Mouse (Mus musculus) embryonic facial prominence, embryonic 15.5 days (tissue): Measurements from ENCODE around the gene Eml3. TPM values are rescaled to one million over a fixed set of nuclear protein-coding genes. Genes with fewer than 3 reads are reported as not detected.
"Not testable (repeated sequence)": the region's sequence is repeated elsewhere in the genome, so short reads cannot be mapped to it uniquely, and the experiment has no call there.

Source experiments
- ATAC-seq: fragments of 200-750 bp; cut with Nextera tagmentation; 2 replicates; pipeline ENCODE4 v1.8.0; 2017; ENCODE audit warnings: low read depth, moderate TSS enrichment; ENCODE audit not compliant: insufficient number of reproducible peaks, low FRiP score, low TSS enrichment
- H3K27ac ChIP-seq: fragments of 300-500 bp; sonication (generic); replicated peaks from 2 replicates; pipeline ENCODE4 v1.5.1; 2015; ENCODE audit warnings: mild to moderate bottlenecking, inconsistent platforms
- H3K27me3 ChIP-seq: fragments of 300-500 bp; sonication (generic); 2 replicates; pipeline ENCODE4 v1.6.1; 2015; ENCODE audit warnings: inconsistent platforms
- H3K36me3 ChIP-seq: fragments of 300-500 bp; sonication (generic); 2 replicates; pipeline ENCODE4 v1.6.1; 2015; ENCODE audit warnings: mild to moderate bottlenecking, inconsistent platforms
- H3K4me1 ChIP-seq: fragments of 300-500 bp; sonication (generic); 2 replicates; pipeline ENCODE4 v1.6.1; 2015; ENCODE audit warnings: inconsistent platforms
- H3K4me2 ChIP-seq: fragments of 300-500 bp; sonication (generic); replicated peaks from 2 replicates; pipeline ENCODE4 v1.6.1; 2015; ENCODE audit warnings: mild to moderate bottlenecking, inconsistent platforms
- H3K4me3 ChIP-seq: fragments of 300-500 bp; sonication (generic); replicated peaks from 2 replicates; pipeline ENCODE4 v1.5.1; 2015; ENCODE audit warnings: mild to moderate bottlenecking, inconsistent platforms
- H3K9ac ChIP-seq: fragments of 300-500 bp; sonication (generic); 2 replicates; pipeline ENCODE4 v1.6.1; 2015; ENCODE audit warnings: inconsistent platforms
- H3K9me3 ChIP-seq: fragments of 300-500 bp; sonication (generic); replicated peaks from 2 replicates; pipeline ENCODE4 v1.6.1; 2016; ENCODE audit warnings: inconsistent platforms
- WGBS: fragments of 180-500 bp; shearing (Covaris S2); methylation state at CpG from one replicate; pipeline ENCODE4 v1.1.7; 2015; 5-methylcytosine and 5-hydroxymethylcytosine counted together
- polyA plus RNA-seq: library from polyadenylated mRNA; unstranded; fragments of >200 nt; fragmentation: Nextera tagmentation; extraction: Ambion mirVana; gene quantifications from 2 replicates; pipeline ENCODE4 v1.2.1, GENCODE M21; 2015

The Eml3 gene
- polyA plus RNA-seq, 1 experiment from 2014 or later, result 43.1 TPM

- H3K9ac ChIP-seq, result peak overlapping the region; percentile 72
- H3K9me3 ChIP-seq, result no peaks in the 10 kb centered on the region
- no peaks in the 10 kb centered on the region for H3K27me3 ChIP-seq
- H3K27ac ChIP-seq, result peak overlapping the region; percentile 84
- no peak for ATAC-seq
- 8% methylated on average over 9 of the region's 9 CpGs for WGBS
- H3K4me2 ChIP-seq, result peak overlapping the region; percentile 79
- peaks cover 33% of the 10 kb centered on the region for H3K4me1 ChIP-seq
- peaks cover 59% of the 10 kb centered on the region for H3K36me3 ChIP-seq
- peak overlapping the region; percentile 91 for H3K4me3 ChIP-seq
Observed at GRCm38 (mm10) chr19:8954171-8954570, 24.8 kb downstream of the Eml3 start.

DNA sequence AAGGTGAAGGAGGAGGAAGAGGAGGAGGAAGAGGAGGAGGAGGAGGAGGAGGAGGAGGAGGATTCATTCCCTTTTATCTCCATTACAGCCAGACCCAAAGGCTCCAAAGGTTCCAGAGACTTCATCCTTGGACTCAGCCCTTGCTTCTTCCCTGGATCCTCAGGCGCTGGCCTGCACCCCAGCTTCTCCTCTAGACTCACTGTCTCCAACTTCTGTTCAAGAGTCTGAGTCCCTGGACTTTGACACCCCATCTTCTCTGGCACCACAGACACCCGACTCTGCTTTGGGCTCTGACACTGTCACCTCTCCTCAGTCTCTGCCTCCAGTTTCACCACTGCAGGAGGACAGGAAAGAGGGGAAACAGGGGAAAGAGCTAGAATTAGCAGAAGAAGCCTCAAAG is 32.9 kb downstream of the Eml3 start:
- no peaks in the 10 kb centered on the region for H3K27me3 ChIP-seq
- H3K4me3 ChIP-seq, result no peak overlapping the region
- H3K4me1 ChIP-seq, result peaks cover 16% of the 10 kb centered on the region
- H3K36me3 ChIP-seq, result peaks cover 81% of the 10 kb centered on the region
- no peak overlapping the region for H3K4me2 ChIP-seq
- H3K9me3 ChIP-seq, result no peaks in the 10 kb centered on the region
- 84% methylated on average over 2 of the region's 2 CpGs for WGBS
- no peak overlapping the region for H3K9ac ChIP-seq
- ATAC-seq, result no peak
- H3K27ac ChIP-seq, result no peak overlapping the region

DNA sequence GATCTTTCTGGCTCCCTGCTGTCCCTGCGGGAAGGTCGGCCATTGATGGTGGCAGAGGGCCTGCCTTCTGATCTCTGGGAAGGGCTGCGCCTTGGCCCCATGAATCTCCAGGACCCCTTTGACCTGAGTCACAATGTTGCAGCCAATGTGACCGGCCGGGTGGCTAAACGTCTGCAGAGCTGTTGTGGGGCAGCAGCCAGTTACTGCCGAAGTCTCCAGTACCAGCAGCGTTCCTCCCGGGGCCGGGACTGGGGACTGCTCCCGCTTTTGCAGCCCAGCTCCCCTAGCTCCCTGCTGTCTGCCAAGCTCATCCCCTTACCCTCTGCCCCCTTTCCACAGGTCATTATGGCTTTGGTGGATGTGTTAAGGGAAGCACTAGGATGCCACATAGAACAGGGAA is 35.7 kb downstream of the Eml3 start:
- H3K4me2 ChIP-seq, result peak overlapping the region; percentile 59; the same call in 1 of the 2 replicates
- H3K27me3 ChIP-seq, result no peaks in the 10 kb centered on the region
- no peak overlapping the region for H3K4me3 ChIP-seq
- ATAC-seq, result no peak
- H3K4me1 ChIP-seq, result peaks cover 22% of the 10 kb centered on the region
- no peaks in the 10 kb centered on the region for H3K9me3 ChIP-seq
- H3K36me3 ChIP-seq, result peaks cover 70% of the 10 kb centered on the region
- H3K9ac ChIP-seq, result no peak overlapping the region
- H3K27ac ChIP-seq, result peak overlapping the region; percentile 98; the same call in 1 of the 2 replicates
- WGBS, result 81% methylated on average over 11 of the region's 11 CpGs

DNA sequence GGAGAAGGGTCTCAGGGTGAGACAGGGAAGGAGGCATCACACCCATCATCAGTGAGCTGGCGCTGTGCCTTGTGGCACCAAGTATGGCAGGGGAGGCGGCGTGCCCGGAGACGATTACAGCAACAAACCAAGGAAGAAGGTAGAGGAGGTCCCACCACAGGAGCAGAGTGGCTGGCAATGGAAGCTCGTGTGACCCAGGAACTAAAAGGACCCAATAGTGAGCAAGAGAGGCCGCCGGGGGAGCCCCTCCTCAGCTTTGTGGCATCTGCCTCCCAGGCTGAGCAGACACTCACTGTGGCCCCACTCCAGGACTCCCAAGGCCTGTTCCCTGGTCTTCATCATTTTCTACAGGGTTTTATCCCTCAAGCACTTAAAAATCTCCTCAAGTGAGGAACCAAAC is 36.4 kb downstream of the Eml3 start:
- Histone ChIP-seq H3K36me3 (peaks cover 70% of the 10 kb centered on the region), H3K27me3 (no peaks in the 10 kb centered on the region), H3K4me2 (peak overlapping the region; percentile 59), H3K9me3 (no peaks in the 10 kb centered on the region), H3K4me1 (peaks cover 22% of the 10 kb centered on the region), H3K4me3 (peak overlapping the region; percentile 79), H3K9ac (peak overlapping the region; percentile 65), H3K27ac (peak overlapping the region; percentile 98)
- WGBS, result 62% methylated on average over 8 of the region's 8 CpGs
- ATAC-seq, result no peak

DNA sequence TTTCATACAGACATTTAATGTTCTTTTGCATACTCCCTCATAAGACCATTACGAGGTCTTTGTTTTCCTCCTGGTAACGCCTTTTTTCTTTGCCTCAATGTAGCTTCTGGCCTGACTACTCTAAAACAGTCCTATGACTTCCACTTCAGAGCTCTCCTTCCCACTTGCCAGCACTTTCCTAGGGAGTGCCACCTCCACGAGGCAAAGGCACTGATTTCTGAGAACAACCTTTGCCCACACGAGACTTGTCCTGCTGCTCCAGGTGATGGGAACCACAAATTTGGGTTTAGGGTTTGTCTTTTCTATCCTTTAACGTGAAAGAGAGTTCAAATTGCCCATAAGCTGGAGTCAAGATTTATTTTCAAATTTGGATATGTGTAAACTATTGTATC is 36.8 kb downstream of the Eml3 start:
- Histone ChIP-seq H3K36me3 (peaks cover 71% of the 10 kb centered on the region), H3K9ac (peak overlapping the region; percentile 65), H3K4me2 (peak overlapping the region; percentile 59), H3K27me3 (no peaks in the 10 kb centered on the region), H3K9me3 (no peaks in the 10 kb centered on the region), H3K4me1 (peaks cover 22% of the 10 kb centered on the region), H3K4me3 (peak overlapping the region; percentile 79), H3K27ac (peak overlapping the region; percentile 98)
- no peak for ATAC-seq
- WGBS, result 26% methylated on average over 5 of the region's 5 CpGs

DNA sequence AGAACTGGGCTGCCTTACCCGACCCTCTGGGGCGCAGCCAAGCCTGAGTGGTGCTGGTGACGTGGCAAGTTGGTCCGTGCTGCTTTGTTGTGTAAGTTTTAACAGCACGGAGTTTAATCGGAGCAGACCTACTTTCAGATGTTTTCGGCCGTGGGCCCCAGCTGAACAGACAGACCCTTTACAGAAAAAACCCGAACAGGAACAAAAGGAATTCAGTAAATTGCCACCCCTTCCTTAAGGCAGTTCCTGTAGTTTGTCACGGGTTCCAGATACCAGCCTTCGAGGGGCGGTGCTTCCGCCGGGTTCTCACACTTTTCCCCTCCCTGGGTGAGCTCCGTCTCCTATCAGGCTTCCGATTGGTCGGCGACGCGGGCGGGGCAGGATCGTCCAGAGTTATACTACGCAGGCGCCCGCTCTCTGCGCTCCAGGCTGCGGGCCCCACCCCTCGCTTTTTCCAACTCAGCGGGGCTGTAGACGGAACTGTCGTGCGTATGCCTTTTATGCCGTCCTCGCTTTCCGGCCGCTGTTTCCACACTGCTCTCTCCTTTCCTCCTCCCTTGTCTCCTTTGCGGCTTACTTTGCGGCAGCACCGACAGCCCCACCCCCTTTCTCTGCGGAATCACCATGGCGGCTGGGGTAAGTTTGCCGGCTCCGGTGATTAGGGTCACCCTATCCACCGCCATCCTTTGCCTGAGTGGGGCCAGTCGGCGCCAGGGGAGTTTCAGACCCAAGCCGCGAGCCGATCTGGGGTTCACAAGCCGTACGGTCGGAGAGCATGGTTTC is 37.4 kb downstream of the Eml3 start, which contains the start of gene Eef1g:
Gene Eef1g, plus strand, starts transcription at position 452 of the 783 bp plus-strand sequence.
- Histone ChIP-seq H3K27ac (peak within 1 kb of the TSS; percentile 98), H3K36me3 (peaks cover 71% of the 10 kb centered on the region), H3K9ac (peak within 1 kb of the TSS; percentile 87), H3K4me3 (peak within 1 kb of the TSS; percentile 79), H3K9me3 (no peaks in the 10 kb centered on the region), H3K27me3 (no peaks in the 10 kb centered on the region), H3K4me1 (peaks cover 22% of the 10 kb centered on the region), H3K4me2 (peak within 1 kb of the TSS; percentile 73)
- WGBS, result under 1% methylated on average over 52 of the region's 52 CpGs
- peak; percentile 100 for ATAC-seq

DNA sequence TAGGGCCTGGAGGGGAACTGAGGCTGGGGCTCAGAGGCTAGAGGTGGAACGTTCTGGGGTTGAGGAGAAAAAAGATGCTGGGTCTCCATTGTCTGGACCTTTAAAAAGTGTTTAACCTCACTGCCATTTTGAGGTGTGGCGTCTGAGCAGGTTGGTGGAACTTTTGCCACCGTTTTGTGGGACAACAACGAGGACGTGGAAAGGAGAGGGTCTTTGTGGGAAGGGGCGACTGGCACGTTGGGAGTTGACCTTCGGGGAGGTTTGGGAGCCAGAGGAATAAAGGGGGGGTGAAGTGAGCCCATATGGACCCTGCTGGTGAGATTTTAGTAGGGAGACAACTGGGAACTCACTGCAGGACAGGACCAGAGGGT is 38.0 kb downstream of the Eml3 start:
- H3K4me2 ChIP-seq, result peak overlapping the region; percentile 73
- no peak; the same call in 1 of the 2 replicates for ATAC-seq
- peak overlapping the region; percentile 79 for H3K4me3 ChIP-seq
- WGBS, result under 1% methylated on average over 8 of the region's 8 CpGs
- peak overlapping the region; percentile 87 for H3K9ac ChIP-seq
- peaks cover 22% of the 10 kb centered on the region for H3K4me1 ChIP-seq
- no peaks in the 10 kb centered on the region for H3K27me3 ChIP-seq
- peak overlapping the region; percentile 89 for H3K27ac ChIP-seq
- no peaks in the 10 kb centered on the region for H3K9me3 ChIP-seq
- H3K36me3 ChIP-seq, result peaks cover 71% of the 10 kb centered on the region

GRCm38 (mm10) chr19:8967893-8968292 is 38.5 kb downstream of the Eml3 start:
- H3K9me3 ChIP-seq, result no peaks in the 10 kb centered on the region
- peak overlapping the region; percentile 79 for H3K4me3 ChIP-seq
- H3K36me3 ChIP-seq, result peaks cover 71% of the 10 kb centered on the region
- 4% methylated on average over 9 of the region's 9 CpGs for WGBS
- H3K4me1 ChIP-seq, result peaks cover 22% of the 10 kb centered on the region
- no peaks in the 10 kb centered on the region for H3K27me3 ChIP-seq
- peak overlapping the region; percentile 73 for H3K4me2 ChIP-seq
- H3K27ac ChIP-seq, result peak overlapping the region; percentile 89
- H3K9ac ChIP-seq, result peak overlapping the region; percentile 87
- no peak for ATAC-seq

DNA sequence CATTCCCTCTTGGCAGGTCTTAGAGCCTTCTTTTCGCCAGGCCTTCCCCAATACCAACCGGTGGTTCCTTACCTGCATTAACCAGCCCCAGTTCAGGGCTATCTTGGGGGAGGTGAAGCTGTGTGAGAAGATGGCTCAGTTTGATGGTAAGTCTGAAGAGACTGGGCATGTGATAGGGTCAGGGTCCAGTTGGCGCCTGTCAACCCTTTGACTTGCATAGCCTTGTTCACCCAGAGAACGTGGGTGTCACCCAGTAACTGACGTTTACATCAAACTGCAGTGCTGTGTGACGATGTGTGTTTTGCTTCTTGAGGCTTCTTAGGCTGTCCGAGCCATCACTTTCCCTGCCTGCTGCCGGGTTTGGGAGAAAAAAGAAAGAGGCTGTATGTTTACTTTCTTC is 43.1 kb downstream of the Eml3 start:
- WGBS, result 88% methylated on average over 8 of the region's 8 CpGs
- H3K27me3 ChIP-seq, H3K4me3 ChIP-seq, H3K27ac ChIP-seq, H3K4me2 ChIP-seq, H3K9ac ChIP-seq, H3K9me3 ChIP-seq, ATAC-seq: not testable (repeated sequence)
- Histone ChIP-seq H3K36me3 (peaks cover 81% of the 10 kb centered on the region), H3K4me1 (peaks cover 16% of the 10 kb centered on the region; the same call in 1 of the 2 replicates)

- Histone ChIP-seq H3K9me3 (no peaks in the 10 kb centered on the region), H3K27me3 (no peaks in the 10 kb centered on the region), H3K9ac (no peak overlapping the region), H3K27ac (no peak overlapping the region), H3K4me2 (no peak overlapping the region), H3K36me3 (peaks cover 94% of the 10 kb centered on the region), H3K4me1 (0 out of 2 replicates have a peak, but pooled peaks cover 11% of the 10 kb centered on the region), H3K4me3 (no peak overlapping the region)
- WGBS, result 86% methylated on average over 1 of the region's 1 CpGs
- no peak for ATAC-seq
Observed at GRCm38 (mm10) chr19:8974638-8975037, 45.3 kb downstream of the Eml3 start.

- Histone ChIP-seq H3K4me3 (no peak overlapping the region), H3K27ac (no peak overlapping the region), H3K36me3 (peaks cover 94% of the 10 kb centered on the region), H3K4me1 (peaks cover 15% of the 10 kb centered on the region), H3K9ac (no peak overlapping the region), H3K9me3 (no peaks in the 10 kb centered on the region), H3K4me2 (no peak overlapping the region), H3K27me3 (no peaks in the 10 kb centered on the region)
- WGBS, result 86% methylated on average over 2 of the region's 2 CpGs
- ATAC-seq, result no peak
Observed at GRCm38 (mm10) chr19:8975491-8975890, 46.1 kb downstream of the Eml3 start.
